Mouse (Mus musculus) right cerebral cortex, adult 18-20 months (tissue): Measurements from ENCODE around the gene Pet117.
"Not testable (repeated sequence)": the region's sequence is repeated elsewhere in the genome, so short reads cannot be mapped to it uniquely, and the experiment has no call there.

ENCODE experiments used
- DNase-seq: peaks from one replicate; pipeline ENCODE4 v3.0.0; 2022; ENCODE audit warnings: mixed read lengths

Gene Pet117

GRCm38 (mm10) chr2:144368400-144369019 is at the start of gene Pet117, which contains the start of gene Kat14:
TSS of gene Pet117 (plus strand) at chr2:144368996.
TSS of gene Kat14 (plus strand) at chr2:144368983.
- DNase-seq: peak; percentile 95

GRCm38 (mm10) chr2:144324218-144324617 is 44.6 kb upstream of the Pet117 start:
- no peak for DNase-seq

DNA sequence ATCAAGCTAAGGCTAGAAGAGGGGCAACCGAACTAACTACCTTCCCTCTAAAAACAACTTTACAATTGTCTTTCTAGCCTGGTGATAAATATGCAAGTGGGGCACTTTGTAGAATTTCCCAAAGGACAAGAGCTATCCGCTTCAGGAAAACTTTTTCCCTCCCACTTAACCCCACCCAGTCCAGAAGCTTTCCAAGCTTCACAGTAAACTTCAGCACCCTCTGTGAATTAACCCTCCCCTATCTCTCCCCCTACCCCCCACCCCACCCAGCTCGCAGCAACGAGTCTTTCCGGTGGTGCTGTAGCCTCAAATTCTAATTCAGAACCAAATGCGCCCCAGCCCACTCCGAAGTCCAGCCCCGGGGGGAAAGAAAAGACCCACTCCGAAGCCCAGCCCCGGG is 39.3 kb upstream of the Pet117 start:
- DNase-seq: no peak

DNA sequence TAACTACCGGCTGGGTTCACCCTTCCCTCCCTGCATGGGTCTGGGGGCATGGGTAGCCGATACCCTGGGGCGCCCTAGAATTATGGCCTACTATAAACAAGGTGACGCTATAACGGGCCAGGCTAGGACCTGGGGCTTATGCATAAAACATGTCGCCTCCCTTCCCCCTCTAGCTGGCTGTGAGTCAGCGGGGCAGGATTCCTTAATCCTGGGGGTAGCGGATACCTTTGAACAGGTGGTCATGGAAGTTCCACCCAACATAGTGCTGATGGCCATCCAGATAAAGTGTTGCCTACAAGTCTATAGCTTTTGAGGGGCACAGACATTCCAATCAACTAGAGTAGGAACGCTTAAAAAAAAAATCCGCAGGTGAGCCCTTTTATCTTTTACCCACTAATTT is 38.9 kb upstream of the Pet117 start:
- DNase-seq: no peak

DNA sequence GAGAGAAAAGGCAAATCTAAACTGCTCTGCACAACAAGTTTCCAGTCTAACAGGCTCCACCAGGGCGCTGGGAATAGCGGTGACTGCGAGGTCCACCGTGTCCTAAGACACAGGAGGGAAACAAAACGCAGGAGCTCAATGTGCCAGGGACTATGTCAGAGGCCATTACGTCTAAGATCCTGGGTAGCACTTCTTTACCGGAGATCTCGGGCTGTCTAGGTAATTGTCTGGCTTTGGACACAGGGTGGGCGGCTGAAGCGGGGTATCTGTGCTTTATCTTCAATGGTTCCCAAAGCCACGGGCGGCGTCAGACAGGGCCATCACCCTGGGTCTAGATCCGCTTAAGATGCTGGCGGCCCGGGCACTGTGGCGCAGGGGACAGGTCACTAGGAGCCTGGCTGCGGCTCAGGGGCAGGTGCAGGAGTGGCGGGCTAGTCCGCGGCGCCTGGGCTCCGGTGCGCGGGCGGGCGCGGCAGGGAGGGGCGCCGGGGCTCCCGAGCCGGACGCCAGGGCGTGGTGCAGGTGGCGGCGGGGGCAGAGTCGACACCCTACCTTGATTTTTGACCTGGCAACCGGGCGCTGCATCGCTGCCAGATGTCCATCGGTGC is 38.3 kb upstream of the Pet117 start:
- DNase-seq: peak; percentile 24

DNA sequence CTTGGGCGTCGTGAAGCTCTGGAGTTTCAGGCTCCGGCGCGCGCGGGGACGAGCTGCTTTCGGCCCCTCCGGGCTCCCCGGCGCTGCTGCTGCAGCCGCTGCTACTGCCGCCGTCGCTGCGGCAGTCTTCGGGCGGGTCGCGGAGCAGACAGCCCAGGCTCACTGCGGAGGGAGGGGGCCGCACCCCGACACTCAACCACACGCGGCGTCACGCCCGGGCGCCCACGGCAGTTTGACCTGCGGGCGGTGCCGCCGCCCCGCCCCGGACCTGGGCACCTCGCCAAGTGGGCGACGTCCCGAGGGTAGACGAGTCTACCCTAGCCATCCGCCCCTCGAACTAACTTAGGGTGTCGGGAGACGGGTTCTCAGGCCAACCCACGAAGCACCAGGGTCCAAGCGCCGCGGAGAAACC is 37.8 kb upstream of the Pet117 start:
- peak; percentile 12 for DNase-seq

DNA sequence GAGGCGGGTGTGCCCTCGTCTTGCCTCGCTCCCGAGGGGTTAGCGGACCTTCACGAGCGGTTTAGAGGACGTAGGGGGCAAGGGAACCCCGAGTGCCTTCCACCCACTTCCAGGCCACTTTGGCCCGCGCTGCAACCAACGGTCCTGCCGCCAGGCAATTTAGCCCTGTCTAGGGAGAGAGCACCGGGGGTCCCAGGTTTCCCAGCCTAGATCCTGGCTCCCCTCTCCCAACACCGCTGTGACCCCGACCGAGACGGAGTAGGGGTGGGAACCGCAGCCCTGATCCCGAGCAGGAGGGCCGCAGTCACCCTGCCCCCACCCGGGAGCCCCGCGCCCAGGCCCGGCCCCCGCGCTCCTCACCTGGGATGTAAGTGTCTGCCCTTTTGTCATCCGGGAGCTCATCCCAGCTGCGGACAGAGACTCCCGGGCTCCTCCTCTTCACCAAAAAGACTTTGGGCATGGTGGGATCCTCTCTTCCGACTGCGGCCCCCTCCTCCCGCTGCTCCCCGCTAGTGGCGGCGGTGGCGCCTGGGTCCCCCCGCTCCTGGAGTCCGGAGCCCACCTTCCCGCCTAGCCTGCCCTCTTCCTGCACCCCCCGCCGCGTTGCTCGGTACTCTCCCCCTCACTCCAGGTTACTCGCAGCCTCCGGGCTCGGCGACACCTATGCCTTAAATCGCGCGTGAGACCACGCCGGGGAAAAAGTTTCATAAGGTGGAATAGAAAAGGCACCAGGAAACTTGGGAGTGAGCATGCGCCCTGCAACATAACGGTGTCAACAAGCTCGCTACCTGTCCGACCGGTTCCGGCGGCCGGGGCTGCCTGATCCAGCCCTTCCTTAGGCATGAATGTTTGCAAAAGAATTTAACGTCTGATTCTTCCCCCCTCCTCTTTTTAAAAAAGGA is 37.1 kb upstream of the Pet117 start, which contains the start of gene Ovol2:
Gene Ovol2 (minus strand): TSS at position 746 of the 902 bp plus-strand sequence.
- peak; percentile 28 for DNase-seq

GRCm38 (mm10) chr2:144332486-144332885 is 36.3 kb upstream of the Pet117 start:
- DNase-seq: no peak

DNA sequence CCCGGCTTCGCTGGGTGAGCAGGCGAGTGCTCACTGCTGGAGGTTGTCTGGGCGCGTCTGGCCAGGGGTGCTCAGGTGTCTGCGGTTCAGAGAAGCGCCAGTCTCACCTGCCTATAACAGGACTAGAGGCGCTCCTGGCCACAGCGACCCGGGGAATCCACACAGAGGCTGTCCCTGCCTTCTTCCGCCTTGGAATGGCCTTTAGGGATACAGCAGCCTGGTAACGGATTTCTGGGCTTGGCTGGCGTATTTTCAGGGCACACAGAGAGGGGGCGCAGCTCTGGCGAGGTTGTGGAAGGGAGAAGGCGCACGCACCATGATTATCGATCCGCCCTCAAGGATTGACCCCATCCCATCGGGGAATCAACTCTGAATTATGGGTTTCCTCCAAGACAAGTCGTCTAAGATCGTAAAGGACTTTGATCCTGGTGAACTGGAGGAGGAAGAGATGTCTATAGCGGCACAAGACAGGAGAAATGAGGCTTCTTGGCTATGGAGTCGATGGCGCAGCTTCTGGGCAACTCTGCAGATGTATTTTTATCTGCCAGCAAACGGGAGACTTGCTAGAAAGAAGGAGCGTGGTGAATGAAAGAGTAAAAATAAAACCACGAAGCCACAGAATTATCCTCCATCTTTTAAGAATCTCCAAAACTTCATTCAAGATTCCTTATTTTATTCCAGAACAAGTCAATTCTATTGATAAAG is 35.5 kb upstream of the Pet117 start:
- DNase-seq: peak; percentile 43

DNA sequence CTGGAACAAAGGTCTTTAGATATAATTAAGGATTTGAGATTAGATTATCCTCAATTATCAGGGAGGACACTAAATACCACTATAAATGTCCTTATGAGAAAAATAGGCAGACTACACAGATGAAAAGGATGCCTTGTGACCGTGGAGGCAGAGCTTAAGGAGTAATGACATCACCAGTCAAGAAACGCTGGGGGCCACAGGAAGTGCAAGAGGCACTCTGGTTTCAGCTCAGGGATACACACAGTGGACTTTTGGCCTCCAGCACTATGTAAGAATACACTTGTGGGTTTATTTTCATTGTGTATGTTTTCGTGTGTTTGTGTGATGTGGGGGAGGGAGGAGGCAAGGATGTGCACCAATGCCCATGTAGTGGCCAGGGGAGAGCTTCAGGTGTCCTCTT is 31.6 kb upstream of the Pet117 start:
- DNase-seq: no peak

- no peak for DNase-seq
These were observed 31.1 kb upstream of the Pet117 start for GRCm38 (mm10) chr2:144337701-144338100.

DNA sequence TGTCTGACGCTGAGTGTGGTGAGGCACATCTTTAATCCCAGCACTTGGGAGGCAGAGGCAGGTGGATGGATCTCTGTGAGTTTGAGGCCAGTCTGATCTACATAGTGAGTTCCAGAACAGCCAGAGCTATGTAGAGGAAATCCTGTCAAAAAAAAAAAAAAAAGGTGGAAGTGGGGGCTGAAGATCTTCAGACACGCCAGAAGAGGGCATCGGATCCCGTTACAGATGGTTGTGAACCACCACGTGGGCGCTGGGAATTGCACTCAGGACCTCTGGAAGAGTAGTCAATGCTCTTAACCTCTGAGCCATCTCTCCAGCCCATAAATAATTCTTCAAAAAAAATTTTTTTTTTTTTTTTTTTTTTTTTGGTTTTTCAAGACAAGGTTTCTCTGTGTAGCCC is 30.6 kb upstream of the Pet117 start:
- not testable (repeated sequence) for DNase-seq

DNA sequence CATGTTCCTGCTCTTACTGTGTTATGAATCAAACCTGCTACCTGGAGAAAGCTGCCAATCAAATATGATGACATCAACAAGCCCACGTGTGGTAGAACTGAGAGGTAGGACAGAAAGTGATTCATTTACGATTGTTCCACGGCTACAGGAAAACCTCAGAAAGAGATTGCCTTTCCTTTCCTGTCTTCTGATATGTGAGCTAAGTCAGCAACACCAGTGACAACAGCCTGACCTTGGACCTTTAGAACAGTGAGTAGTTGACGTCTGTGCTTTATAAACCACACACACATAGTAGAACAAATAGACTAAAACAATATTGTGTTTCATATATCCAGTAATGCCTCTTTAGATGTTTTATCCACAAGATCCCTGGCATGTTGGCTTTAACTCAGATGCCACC is 25.6 kb upstream of the Pet117 start:
- DNase-seq: no peak

- DNase-seq: no peak
These were observed 20.3 kb upstream of the Pet117 start for GRCm38 (mm10) chr2:144348525-144348924.

- peak; percentile 38 for DNase-seq
These were observed 16.0 kb upstream of the Pet117 start for GRCm38 (mm10) chr2:144352843-144353242.

DNA sequence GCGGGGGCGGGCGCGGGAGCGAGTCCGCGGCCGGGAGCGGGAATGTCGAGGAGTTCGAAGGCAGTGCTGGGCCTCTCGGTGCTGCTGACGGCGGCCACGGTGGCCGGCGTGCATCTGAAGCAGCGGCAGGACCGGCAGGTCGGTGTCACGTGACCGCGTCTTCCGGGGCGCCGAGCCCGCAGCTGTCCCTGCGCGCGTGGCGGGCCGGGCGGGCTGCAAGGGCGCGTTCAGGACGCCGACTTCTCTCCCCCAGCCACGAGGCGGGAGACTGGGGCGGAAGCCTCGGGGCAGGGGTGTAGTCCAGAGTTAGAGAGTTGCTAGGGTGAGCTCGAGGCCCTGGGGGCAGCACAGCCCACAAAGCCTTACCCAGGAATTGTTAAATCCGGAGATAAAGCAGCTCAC is 225 bp downstream of the Pet117 start:
- DNase-seq: no peak

DNA sequence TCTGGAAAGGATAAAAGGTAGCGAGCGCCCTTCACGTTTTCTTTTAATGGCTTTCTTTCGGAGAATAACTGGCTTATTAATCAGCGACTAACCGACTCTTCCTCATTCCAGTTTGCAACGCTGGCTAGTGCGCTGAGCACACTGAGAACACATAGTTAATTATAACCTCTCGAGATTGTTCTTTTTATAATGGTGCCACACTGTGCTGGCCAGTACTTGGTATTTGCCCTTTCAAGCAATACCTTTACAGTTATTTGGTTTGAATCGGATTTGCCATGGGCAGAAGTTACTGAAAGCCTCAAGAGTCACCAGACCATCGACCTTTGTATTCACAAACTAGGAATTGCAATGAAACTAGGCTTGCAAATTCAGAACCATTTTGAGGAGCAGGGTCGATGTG is 715 bp downstream of the Pet117 start:
- no peak for DNase-seq

DNA sequence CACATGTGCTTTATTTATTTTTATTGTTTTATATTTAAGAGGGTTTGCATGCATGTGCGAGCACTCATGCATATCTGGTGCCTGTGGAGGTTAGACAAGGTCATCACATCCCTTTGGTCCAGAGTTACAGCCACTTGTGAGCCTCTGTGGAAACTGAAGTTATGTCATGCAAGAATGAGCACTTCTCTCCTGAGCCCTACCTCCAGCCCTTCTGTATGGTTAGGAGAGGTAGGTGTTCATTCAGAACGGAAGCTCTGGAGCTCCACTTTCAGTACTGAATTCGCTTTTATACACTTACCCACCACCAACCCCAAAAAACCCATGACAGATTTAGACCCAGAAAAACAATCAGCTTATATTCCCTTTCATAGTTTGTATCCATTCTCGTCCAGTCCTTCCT is 2.8 kb downstream of the Pet117 start:
- DNase-seq: no peak

- DNase-seq: peak; percentile 28
These were observed 4.3 kb downstream of the Pet117 start for GRCm38 (mm10) chr2:144373063-144373462.

DNA sequence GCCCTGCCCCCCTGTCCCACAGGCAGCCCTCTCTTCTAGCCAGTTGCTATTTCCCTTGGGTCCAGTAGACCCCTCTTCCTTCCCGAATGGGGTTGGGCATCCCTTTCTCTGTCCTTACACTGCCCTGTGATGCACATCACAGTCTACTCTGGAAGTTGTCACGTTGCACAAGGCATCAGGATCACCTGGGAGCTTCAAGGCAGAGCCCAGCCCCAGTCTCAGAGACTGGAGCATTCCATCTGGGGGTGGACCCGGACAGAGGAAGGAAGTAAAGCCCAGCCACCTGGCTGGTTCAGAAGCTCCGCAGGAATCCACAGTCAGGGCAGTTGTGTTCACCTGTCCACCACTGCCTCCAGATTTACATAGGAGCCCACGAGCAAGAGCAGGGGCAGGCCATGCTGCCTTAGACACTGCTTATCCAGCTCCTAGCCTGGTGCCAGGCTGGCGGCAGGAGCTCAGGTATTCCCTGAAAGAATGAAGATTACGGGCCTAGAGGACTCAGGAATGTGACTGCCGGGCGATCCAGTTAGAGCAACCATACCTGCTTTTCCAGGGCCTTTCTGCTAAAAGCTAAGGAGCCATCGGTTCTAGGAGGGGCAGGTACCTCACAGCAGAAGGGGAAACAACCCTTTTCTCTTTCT is 6.4 kb downstream of the Pet117 start:
- no peak for DNase-seq

GRCm38 (mm10) chr2:144381293-144381692 is 12.5 kb downstream of the Pet117 start:
- peak; percentile 24 for DNase-seq

- no peak for DNase-seq
These were observed 12.9 kb downstream of the Pet117 start for GRCm38 (mm10) chr2:144381741-144382140.
